Mouse (Mus musculus) layer of hippocampus, adult 11-12 months (tissue): Measurements from ENCODE around the gene Ttc30a2.

ENCODE experiments used
- DNase-seq: peaks from one replicate; pipeline ENCODE4 v3.0.0; 2022; ENCODE audit warnings: low spot score

Gene Ttc30a2

DNA sequence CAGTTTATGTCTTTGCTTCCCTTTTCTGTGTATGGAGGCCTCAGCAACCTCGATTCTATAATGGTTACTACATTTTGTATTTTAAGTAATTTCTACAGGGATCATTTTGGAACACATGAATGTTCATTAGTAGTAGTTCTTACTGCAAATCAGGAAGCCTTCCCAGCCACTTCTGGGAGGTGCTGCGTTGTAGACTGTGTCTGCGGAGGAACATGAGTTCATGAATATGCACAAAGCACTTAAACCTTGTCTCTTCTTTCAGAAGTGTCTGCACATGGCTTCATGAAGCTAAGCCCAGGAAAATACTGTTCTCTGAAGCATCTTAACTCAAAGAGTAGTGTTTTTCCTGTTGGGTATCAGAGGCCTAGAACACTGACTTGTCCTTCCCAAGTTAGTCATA lies 50.0 kb downstream of the Ttc30a2 start:
- DNase-seq = no peak

DNA sequence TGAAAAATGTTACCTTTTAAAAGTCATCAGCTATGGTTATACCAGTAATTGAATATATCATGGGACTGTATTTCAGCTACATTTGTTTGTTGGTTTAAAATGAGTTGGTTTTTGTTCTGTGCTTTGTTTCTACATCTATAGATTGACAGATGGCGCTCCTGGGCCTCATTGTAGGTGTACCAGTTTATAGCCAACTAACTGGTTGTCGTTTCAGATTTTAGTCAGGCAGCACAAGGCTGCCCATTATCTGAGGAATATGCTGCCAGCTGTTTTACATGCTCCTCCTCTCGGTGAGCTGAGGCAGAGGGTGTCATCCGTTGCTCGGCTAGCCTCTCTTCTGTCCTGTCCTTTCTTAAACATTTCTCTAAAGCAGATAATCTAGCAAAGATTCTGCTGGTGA lies 51.9 kb downstream of the Ttc30a2 start:
- no peak for DNase-seq
